Mouse (Mus musculus) testis, postnatal 10 days (tissue): ENCODE measurements around the gene Lzic.

ENCODE experiments used
- DNase-seq: peaks from one replicate; pipeline ENCODE4 v3.0.0; 2021; ENCODE audit warnings: low spot score

Lzic gene

DNA sequence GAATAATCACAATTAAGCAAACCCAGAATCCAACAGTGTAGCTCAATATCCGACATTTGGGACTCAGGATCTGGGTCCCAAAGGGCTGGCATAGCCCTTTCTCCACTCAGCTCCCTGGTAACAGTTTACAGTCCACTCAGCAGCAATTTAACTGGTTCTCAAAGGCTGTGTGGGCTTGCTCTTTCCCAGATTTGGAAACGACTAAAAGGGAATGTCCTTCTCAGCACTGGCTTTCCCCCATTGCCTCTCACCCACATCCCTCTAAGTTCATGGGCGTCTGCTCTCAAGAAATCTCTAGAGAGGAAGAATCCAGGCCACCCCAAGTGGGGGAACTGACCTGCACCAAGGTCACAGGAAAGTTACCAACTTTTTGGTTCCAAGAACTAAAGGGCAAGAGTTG is 463 bp upstream of the Lzic start:
- DNase-seq = no peak

DNA sequence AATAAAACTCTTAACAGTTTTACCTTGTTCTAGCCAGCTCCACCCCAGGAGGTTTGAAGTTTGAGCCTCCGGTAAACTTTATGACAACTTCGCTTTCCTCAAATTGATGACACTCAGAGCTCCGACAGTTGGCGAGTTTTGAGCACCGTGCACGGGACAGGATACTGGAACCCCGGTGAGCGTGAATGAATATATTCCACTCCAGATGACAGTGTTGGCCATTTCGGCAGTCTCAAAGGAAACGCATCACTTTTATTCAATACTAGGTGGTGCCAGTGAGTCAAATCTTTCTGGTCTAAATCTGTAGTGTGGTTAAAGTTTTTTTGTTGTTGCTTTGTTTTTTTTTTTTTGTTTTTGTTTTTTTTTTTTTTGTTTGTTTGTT is 787 bp downstream of the Lzic start:
- no peak for DNase-seq

DNA sequence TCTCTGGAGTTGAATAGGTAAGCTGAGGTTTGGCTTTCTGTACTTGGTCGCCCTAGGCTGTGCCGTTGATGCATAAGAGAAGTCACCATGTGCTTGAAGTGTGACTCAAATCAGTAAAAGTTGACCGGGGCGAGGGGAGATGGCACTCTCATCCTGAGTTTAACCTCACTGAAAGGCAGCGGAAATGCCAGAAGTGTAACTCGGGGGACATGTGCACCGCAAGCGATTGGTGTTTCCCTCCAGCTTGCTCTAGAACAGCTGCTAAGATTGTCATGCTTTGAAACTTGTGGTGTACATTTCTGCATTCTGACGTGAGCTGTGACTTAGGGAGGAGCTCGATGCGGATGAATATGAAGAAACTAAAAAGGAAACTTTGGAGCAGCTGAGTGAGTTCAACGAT is 2.7 kb downstream of the Lzic start:
- no peak for DNase-seq

DNA sequence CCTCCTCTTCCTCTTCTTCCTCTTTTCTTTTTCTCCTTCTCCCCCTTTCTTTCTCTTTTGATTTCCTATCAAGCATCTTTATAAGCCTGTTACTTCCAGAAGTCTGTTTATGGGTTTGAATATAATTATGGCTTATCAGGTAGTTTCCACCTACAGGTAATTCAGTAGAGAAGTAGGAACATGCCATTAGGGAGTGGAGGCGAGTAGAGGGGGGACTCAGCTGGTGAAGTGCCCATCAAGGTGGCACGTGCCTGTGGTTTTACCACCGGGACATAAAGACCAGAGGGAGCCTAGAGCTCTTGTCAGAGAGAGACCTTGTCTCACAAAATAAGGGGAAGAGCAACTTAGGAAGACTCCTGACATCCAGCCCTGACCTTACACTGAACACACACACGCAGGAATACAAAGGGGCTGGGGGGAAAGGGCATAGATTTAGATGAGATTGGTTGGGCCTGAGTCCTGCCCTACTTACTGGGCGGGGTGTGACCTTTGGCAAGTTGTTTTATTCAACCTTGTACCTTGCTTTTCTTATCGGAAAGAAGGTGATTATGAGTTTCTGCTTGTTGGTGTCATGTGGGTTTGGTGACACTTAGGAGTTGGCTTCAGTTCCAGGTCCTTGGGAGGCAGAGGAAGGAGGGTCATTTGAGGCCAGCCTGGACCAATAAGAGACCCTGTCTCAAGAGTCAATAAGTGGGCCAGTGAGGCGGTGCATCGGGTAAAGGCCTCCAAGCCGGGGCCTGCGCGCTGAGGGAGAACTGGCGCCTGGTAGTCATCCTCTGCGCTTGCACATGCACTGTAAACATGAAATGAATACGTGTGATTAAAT is 4.6 kb downstream of the Lzic start:
- no peak for DNase-seq

DNA sequence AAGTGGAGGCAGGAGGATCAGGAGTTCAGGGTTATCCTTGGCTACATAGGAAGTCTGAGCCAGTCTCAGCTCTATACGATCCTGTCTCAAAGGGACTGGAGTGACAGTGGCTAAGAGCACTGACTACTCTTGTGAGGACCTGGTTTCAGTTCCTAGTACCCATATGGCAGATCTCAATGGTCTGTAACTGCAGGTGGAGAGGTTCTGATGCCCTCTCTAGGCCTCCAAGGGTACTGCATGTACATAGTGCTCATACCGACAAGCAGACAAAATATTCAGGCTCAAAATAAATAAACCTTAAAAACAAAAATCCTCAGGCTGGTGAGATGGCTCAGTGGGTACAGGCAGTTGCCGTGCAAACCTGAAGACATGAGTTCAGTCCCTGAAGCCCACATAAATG is 6.1 kb downstream of the Lzic start:
- no peak for DNase-seq

DNA sequence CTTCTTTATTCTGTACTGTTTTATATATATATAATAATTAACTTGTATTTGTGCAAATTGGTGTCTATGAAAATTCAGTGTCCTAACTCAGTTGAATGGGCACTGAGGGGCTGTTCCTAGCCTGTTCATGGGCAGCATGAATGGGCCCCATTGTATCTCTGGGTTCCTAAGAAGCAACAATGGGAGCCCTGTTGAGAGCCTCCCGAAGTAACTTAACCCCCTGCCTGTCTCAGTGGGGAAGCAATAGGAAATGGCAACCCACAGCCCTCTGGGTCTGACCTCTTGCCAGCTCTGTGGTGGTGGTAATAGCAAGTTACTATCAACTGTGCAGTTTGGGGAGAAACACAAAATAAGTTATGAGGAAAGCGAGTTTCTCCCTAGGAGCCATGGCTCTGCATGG is 11.6 kb downstream of the Lzic start:
- DNase-seq = no peak

DNA sequence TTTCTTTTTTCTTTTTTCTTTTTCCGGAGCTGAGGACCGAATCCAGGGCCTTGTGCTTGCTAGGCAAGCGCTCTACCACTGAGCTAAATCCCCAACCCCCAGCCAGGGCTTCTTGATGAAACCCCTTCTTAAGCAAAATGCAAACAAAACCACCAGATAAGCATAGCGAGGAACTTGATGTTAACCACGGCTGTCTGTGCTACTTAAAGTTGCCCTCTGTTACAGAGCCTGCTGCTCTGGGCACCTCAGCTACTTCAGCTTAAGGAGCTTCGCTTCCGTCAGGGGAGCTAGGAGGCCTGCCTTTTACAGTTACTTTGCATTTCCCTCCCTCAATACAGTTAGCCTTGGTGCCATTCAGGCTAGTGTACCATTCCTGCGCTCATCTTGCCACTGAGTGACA is 13.9 kb downstream of the Lzic start:
- DNase-seq = no peak

DNA sequence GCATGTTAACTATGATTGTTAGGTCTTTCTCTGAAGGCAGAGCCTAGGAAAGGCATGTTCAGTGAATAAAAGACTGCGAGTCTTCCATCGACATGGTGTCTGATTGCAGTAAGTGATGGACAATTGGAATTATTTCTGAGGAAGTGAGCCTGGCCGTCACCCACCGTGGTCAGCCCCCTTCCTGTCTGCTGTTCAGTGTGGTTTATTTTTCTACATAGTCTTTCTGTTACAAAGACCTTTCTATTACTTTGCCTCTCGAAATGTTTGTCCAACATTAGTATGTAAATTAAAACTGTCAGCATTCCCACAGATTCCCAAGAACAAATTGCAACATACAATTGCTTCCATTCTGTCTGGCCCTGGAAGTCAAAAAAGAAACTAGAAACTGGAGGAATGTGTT is 14.8 kb downstream of the Lzic start:
- DNase-seq = no peak

DNA sequence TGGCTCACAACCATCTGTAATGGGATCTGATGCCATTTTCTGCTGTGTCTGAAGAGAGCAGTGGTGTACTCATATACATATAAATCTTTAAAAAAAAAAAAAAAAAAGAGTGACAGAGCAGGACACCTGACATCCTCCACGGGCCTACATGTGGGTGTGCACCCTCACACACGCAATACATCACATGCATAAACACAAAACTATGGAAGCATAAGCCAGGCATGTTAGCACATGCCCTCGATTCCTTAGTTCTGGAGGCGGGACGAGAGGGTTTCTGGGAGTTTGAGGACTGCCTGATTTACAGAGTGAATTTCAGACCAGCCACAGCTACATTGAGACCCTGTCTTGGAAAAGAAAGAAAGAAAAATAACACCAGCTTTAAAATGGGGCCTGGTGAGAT is 19.3 kb downstream of the Lzic start:
- no peak for DNase-seq

DNA sequence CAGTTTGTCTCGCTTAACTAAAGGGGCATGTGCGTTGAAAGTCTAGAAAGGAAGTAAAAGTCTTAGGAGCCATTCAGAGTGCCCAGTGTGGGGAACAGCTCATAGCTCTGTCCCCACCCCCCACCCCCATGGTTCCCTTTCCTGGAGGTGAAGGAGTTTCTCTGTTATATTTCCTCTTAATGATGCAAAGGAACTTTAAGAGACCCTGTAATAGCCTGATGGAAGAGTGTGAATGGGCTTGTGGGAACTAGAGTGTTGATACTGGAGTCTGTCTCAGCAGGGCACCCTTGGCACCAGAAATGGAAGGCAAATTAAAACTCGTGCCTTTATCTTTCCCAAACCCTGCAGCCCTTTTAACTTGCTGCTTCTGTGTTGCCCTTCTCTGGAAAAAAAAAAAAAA is 19.8 kb downstream of the Lzic start:
- no peak for DNase-seq

DNA sequence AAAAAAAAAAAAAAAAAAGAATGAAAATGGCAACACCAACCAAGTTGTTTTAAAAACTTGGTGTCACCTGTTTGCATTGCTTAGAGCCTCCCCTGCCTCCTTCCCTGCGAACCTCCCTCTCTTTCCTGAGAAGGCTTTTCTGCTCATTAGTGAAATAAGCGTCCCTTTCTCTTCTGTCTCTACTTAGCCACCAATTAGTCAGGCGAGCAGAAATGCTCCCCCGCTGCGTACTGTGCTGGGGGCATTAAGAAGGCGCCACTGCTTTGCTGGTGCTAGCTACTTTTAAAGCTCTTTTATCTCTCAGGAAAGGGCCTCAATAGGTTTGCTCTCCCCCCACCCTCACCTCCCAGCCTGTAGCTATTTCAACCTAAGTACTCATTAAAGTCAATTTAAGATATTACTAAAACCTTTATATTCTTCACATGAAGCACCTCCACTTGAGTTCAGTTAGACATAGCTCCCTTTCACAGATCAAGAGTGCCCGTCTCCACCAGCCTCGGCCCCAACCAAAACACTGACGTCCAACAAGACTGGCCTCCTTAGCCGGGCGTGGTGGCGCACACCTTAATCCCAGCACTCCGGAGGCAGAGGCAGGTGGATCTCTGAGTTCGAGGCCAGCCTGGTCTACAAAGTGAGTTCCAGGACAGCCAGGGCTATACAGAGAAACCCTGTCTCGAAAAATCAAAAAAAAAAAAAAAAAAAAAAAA is 20.4 kb downstream of the Lzic start:
- no peak for DNase-seq

DNA sequence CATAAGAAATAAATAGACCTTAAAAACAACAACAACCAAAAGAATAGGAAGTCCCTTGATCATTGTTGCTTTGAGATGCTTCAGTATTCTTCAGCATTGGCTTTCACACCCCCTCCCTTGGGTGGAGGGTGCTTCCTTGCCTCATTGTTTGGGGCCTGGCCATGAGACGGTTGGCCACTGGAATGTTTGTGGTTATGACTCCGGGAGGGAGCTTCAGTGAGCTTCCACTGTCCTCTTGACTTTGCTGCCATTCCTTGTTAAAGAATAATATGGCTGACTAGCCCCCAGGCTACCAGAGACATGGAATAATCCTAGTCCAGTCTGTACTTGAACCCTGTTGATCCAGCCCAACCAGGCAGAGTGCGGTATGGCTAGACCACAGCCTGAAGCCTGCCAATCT is 21.9 kb downstream of the Lzic start:
- DNase-seq = no peak

DNA sequence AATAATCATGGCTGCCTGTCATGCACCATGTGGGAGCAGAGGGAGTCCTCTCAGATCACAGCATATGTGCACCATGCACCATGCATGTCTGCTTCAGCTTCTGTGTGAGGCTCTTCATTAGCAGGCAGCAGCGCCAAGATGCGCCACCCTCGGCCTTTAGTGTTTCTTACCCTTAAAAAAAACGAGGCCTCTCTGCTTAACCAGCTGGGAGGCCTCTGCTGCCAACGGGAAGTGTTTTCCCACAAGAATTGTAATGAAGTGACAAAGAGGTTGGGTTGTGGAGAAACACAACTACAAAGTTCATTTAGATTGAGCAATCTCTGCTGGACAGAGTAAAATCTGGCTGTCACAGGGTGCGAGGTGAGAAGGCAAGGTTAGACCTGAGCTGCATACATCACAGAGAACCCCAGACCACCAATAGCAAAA is 26.2 kb downstream of the Lzic start:
- DNase-seq = no peak

DNA sequence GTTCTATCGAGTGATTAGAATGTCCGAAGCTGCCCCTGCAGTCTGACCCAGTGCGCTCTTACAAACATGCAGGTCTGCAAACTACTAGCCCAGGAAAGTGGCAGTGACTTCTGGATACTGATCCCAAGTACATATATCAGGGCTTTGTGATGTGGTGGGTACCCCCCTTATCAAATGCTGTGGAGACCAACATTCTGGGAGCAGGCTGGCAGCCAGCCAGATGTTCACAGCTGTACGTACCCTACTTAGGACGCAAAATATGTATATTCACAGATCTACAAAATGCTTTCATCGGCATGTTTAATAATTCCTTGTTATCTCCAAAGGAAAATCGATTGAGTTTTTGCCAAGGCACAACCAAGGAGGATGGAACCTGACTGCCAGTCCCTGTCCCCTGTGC is 27.0 kb downstream of the Lzic start:
- no peak for DNase-seq

DNA sequence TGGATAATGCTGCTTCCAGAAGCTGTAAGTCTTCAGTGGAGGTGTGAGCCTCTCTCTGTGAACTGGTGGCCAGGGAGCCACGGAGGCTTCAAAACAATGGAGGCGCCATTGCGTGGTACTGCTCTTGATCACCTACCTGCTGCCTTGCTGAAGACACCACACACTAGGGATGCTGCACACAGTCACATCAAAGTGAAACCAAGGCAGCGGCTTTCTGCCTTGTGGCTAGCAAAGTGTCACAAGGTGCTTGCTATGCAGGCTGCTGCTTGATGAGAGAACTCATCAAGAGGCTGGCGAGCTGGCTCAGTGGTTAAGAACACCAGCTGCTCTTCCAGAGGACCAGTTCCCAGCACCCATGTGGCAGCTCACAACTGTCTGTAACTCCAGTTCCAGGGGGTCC is 30.7 kb downstream of the Lzic start:
- no peak for DNase-seq

DNA sequence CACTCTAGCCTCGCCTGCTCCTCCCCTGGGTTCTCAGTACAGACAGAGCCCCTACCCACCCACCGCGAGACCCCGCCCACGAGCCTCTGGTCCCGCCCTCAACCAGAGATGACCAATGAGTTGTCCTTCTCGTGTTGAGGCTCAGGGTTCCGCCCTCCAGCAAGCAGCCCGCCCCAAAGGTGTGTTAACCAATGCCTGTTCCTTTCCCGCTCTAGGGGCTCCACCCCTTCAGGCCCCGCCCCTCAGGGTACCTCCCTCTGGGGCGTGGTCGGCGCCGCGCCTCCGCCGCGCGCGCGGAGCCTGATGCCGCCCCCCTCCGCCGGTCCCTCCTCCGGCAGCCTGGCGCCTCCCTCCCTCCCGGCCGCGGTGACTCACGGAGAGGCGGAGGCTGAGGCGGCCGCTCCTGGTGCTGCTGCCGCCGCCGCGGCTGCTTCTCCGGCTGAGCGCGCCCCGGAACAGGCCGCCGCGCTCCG is 32.9 kb downstream of the Lzic start, which contains the start of gene Ctnnbip1:
Ctnnbip1 (plus strand) TSS at position 369 of the 473 bp plus-strand sequence.
- DNase-seq = peak; percentile 99

DNA sequence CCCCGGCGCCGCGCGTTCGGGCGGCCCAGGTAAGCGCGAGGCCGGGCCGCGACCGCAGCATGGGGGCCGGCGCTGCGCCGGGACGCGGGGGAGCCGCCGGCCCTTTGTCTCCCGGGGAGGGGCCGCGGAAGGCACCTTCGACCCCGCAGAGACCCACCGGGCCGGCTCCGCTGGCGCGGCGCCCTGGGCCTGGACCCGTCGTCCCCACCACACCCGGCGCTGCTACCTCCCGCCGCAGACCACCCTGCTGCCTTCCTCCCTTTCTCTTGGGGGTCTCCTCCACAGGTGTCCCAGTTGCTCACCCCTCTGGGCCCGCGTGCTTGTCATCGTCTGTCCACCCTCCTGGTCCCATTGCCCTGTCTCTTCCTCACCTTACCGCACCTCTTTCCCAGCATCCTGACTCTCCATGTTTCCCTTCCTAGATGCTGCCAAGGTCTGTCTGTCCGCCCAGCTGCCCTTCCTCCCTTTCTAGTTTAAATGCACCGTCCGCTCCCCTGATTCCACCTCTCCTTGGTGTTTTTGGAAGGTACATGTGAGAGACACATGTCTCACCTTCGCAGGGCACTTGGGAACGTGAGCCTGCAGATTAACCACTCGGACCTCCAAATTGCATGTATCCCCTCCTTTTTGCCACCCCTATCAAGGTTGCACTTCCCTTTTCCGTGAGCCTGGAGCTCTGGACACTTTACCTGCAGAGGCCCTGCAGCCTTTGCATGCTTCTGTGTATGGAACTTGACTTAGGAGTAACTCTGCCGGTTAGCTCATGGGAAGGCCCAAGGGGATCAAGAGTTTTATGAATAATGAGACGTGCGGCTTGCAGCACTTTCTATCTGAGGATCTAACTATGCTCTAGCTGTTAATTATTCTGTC is 33.6 kb downstream of the Lzic start:
- peak; percentile 66 for DNase-seq

DNA sequence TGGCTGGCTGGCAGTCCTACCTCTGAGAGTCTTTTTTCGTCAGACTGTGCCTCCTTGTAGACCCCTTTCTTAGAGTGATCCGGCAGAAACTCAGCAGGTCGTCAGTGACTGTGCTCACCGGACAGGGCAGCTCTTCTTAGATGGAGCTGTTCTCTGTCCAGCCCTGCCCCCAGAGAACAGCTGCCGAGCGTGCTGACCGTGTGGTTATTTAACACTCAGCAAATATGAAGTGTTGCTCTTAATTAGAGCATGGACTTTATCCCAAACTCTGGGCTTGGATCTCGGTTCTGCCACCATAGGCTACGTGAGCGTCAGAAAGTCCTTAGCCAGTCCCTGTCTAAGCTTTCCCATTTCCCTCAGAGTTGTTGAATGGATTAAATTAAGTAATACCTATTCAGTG is 36.2 kb downstream of the Lzic start:
- no peak for DNase-seq

DNA sequence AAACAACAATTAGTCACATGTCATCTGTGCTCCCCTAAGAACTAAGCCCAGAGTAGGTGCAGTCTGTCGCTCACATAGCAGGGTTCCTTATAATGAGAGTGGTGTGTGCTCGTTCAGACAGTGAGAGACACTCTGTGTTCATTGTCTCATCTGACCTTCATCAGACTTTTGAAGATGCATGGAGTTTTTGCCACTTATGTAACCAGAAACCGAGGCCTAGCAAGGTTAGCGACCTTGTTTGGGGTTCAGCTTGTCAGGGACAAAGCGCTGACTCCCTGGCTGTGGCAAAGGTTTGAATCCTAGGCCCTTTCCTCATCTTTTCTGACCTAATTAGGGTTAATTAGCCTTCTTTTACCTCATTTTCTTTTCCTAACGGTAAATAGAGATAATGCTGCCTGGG is 38.9 kb downstream of the Lzic start:
- DNase-seq = no peak

DNA sequence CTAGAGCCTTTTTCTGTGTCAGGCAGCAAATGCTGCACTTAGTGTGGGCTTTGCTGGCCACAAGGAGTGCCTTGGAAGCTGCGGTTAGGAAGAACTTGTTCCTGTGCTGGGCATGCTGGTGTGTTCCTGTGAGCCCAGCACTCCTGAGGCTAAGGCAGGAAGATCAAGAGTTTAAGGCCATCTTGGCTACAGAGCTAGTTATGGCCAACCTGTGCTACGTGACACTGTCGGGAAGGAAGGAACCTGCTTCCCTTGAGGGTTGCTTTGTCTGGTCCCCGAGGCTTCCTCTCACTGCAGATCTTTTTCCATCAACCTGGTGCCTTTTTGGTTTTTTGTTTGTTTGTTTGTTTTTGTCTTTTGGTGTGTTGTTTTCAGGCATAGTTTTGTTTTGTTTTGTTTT is 40.1 kb downstream of the Lzic start:
- no peak for DNase-seq

DNA sequence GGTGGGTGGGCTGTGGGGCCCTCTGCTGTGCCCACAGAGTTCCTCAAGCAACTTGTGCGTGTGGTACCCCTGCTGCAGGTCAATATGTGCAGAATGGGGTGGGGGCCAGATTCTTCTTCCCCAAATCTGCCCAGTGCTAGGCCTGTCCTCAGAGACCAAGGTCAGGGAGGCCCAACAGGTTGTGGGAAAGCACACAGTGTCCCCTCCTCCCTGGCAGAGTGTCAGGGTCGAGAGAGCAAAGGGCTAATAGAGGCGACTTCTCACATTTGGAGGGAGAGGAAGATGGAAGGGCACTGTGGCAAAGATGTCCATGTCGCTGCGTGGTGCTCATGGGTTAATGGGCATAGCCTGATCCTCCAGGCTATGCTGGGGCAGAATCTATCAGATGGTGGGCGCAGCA is 40.8 kb downstream of the Lzic start:
- no peak for DNase-seq

DNA sequence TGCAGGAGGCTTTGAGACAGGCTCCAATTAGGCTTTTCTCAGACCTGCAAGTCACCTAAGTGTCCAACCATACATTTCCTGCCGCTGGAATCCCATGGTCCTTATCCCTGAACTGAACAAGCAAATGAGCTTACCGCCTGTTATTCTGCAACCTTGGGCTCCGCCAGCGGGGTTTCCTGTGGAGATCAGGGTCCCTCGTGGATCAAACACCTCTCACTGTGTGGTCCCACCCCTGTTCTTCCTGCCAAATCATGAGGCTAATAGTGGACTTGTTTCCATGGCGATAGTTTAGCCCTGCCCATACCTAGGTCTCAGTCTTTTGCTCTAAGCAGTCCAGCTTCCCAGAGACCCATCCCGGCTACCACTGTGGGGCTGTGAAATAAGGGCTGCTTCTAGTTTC is 41.3 kb downstream of the Lzic start:
- no peak for DNase-seq
